Mouse (Mus musculus): ENCODE measurements around the gene Slc2a6. TPM values are rescaled to one million over a fixed set of nuclear protein-coding genes. Genes with fewer than 3 reads are reported as not detected.
A peak's percentile ranks its signal among the peaks of the same experiment; 100 is the strongest.

Slc2a6 gene
- polyA plus RNA-seq, 1 experiment from 2014 or later: 0.84 TPM

- no peaks in the 10 kb centered on the region for H3K36me3 ChIP-seq (replicated peaks; ENCODE audit: control insufficient read depth, insufficient read depth, low read depth, low read length)
- H3K27me3 ChIP-seq (ENCODE audit: control insufficient read depth, insufficient read depth, low read length): no peaks in the 10 kb centered on the region
- H3K4me3 ChIP-seq (ENCODE audit: low read depth, low read length): peak overlapping the region; percentile 7; the same call in 1 of the 2 replicates
- H3K9me3 ChIP-seq (replicated peaks; ENCODE audit: control insufficient read depth, low read length): no peaks in the 10 kb centered on the region
- DNase-seq (ENCODE audit: low spot score) (no peak), ATAC-seq (replicated peaks; ENCODE audit: insufficient number of reproducible peaks, low FRiP score, low TSS enrichment, low read depth) (no peak)
- no peaks in the 10 kb centered on the region for H3K4me1 ChIP-seq (ENCODE audit: control insufficient read depth, insufficient read depth, low read length)
- no peak overlapping the region for H3K27ac ChIP-seq (replicated peaks; ENCODE audit: low read depth, low read length)
- no peak overlapping the region for H3K9ac ChIP-seq (replicated peaks; ENCODE audit: low read length)
- peak overlapping the region; percentile 35 for H3K4me2 ChIP-seq (ENCODE audit: low read depth, low read length)
- 73% methylated on average over 4 of the region's 4 CpGs for WGBS
Observed at GRCm38 (mm10) chr2:27028437-27029015, 728 bp upstream of the Slc2a6 start.

GRCm38 (mm10) chr2:27026857-27027617 is 761 bp downstream of the Slc2a6 start:
- peak overlapping the region; percentile 19; the same call in 1 of the 2 replicates for H3K4me2 ChIP-seq (ENCODE audit: low read depth, low read length)
- 79% methylated on average over 10 of the region's 10 CpGs for WGBS
- no peaks in the 10 kb centered on the region for H3K9me3 ChIP-seq (replicated peaks; ENCODE audit: control insufficient read depth, low read length)
- no peaks in the 10 kb centered on the region for H3K36me3 ChIP-seq (replicated peaks; ENCODE audit: control insufficient read depth, insufficient read depth, low read depth, low read length)
- H3K4me3 ChIP-seq (ENCODE audit: low read depth, low read length): no peak overlapping the region
- DNase-seq (ENCODE audit: low spot score): no peak
- H3K9ac ChIP-seq (replicated peaks; ENCODE audit: low read length): no peak overlapping the region
- no peak overlapping the region for H3K27ac ChIP-seq (replicated peaks; ENCODE audit: low read depth, low read length)
- no peak for ATAC-seq (replicated peaks; ENCODE audit: insufficient number of reproducible peaks, low FRiP score, low TSS enrichment, low read depth)
- no peaks in the 10 kb centered on the region for H3K27me3 ChIP-seq (ENCODE audit: control insufficient read depth, insufficient read depth, low read length)
- no peaks in the 10 kb centered on the region for H3K4me1 ChIP-seq (ENCODE audit: control insufficient read depth, insufficient read depth, low read length)

- no peak overlapping the region for H3K4me2 ChIP-seq (ENCODE audit: low read depth, low read length)
- DNase-seq (ENCODE audit: low spot score) (no peak), ATAC-seq (replicated peaks; ENCODE audit: insufficient number of reproducible peaks, low FRiP score, low TSS enrichment, low read depth) (no peak)
- H3K9ac ChIP-seq (replicated peaks; ENCODE audit: low read length): no peak overlapping the region
- H3K36me3 ChIP-seq (replicated peaks; ENCODE audit: control insufficient read depth, insufficient read depth, low read depth, low read length): no peaks in the 10 kb centered on the region
- no peak overlapping the region for H3K27ac ChIP-seq (replicated peaks; ENCODE audit: low read depth, low read length)
- 82% methylated on average over 3 of the region's 3 CpGs for WGBS
- H3K27me3 ChIP-seq (ENCODE audit: control insufficient read depth, insufficient read depth, low read length): no peaks in the 10 kb centered on the region
- no peaks in the 10 kb centered on the region for H3K9me3 ChIP-seq (replicated peaks; ENCODE audit: control insufficient read depth, low read length)
- no peak overlapping the region for H3K4me3 ChIP-seq (ENCODE audit: low read depth, low read length)
- no peaks in the 10 kb centered on the region for H3K4me1 ChIP-seq (ENCODE audit: control insufficient read depth, insufficient read depth, low read length)
Observed at GRCm38 (mm10) chr2:27026332-27026731, 1.5 kb downstream of the Slc2a6 start.

GRCm38 (mm10) chr2:27025545-27025944 is 2.3 kb downstream of the Slc2a6 start:
- Histone ChIP-seq H3K27ac (replicated peaks; ENCODE audit: low read depth, low read length) (no peak overlapping the region), H3K4me3 (ENCODE audit: low read depth, low read length) (no peak overlapping the region), H3K4me1 (ENCODE audit: control insufficient read depth, insufficient read depth, low read length) (no peaks in the 10 kb centered on the region), H3K9me3 (replicated peaks; ENCODE audit: control insufficient read depth, low read length) (no peaks in the 10 kb centered on the region), H3K4me2 (ENCODE audit: low read depth, low read length) (no peak overlapping the region), H3K9ac (replicated peaks; ENCODE audit: low read length) (no peak overlapping the region), H3K27me3 (ENCODE audit: control insufficient read depth, insufficient read depth, low read length) (no peaks in the 10 kb centered on the region), H3K36me3 (replicated peaks; ENCODE audit: control insufficient read depth, insufficient read depth, low read depth, low read length) (no peaks in the 10 kb centered on the region)
- ATAC-seq (replicated peaks; ENCODE audit: insufficient number of reproducible peaks, low FRiP score, low TSS enrichment, low read depth) (no peak), DNase-seq (ENCODE audit: low spot score) (no peak)
- WGBS: 84% methylated on average over 3 of the region's 3 CpGs

- Histone ChIP-seq H3K9ac (replicated peaks; ENCODE audit: low read length) (no peak overlapping the region), H3K27ac (replicated peaks; ENCODE audit: low read depth, low read length) (no peak overlapping the region), H3K36me3 (replicated peaks; ENCODE audit: control insufficient read depth, insufficient read depth, low read depth, low read length) (no peaks in the 10 kb centered on the region; the same call in 1 of the 2 replicates), H3K4me1 (ENCODE audit: control insufficient read depth, insufficient read depth, low read length) (no peaks in the 10 kb centered on the region), H3K4me3 (ENCODE audit: low read depth, low read length) (no peak overlapping the region), H3K27me3 (ENCODE audit: control insufficient read depth, insufficient read depth, low read length) (no peaks in the 10 kb centered on the region), H3K9me3 (replicated peaks; ENCODE audit: control insufficient read depth, low read length) (no peaks in the 10 kb centered on the region), H3K4me2 (ENCODE audit: low read depth, low read length) (no peak overlapping the region)
- ATAC-seq (replicated peaks; ENCODE audit: insufficient number of reproducible peaks, low FRiP score, low TSS enrichment, low read depth): no peak
- no peak for DNase-seq (ENCODE audit: low spot score)
- 84% methylated on average over 14 of the region's 14 CpGs for WGBS
Observed at GRCm38 (mm10) chr2:27024136-27024535, 3.7 kb downstream of the Slc2a6 start.

GRCm38 (mm10) chr2:27022612-27023011 is 5.2 kb downstream of the Slc2a6 start:
- Histone ChIP-seq H3K4me3 (ENCODE audit: low read depth, low read length) (no peak overlapping the region), H3K27me3 (ENCODE audit: control insufficient read depth, insufficient read depth, low read length) (no peaks in the 10 kb centered on the region), H3K27ac (replicated peaks; ENCODE audit: low read depth, low read length) (no peak overlapping the region), H3K9me3 (replicated peaks; ENCODE audit: control insufficient read depth, low read length) (no peaks in the 10 kb centered on the region), H3K9ac (replicated peaks; ENCODE audit: low read length) (no peak overlapping the region), H3K36me3 (replicated peaks; ENCODE audit: control insufficient read depth, insufficient read depth, low read depth, low read length) (peaks cover 4% of the 10 kb centered on the region), H3K4me1 (ENCODE audit: control insufficient read depth, insufficient read depth, low read length) (no peaks in the 10 kb centered on the region), H3K4me2 (ENCODE audit: low read depth, low read length) (no peak overlapping the region)
- ATAC-seq (replicated peaks; ENCODE audit: insufficient number of reproducible peaks, low FRiP score, low TSS enrichment, low read depth): no peak
- 62% methylated on average over 6 of the region's 6 CpGs for WGBS
- DNase-seq (ENCODE audit: low spot score): no peak

GRCm38 (mm10) chr2:27021103-27021502 is 6.7 kb downstream of the Slc2a6 start:
- Histone ChIP-seq H3K27me3 (ENCODE audit: control insufficient read depth, insufficient read depth, low read length) (no peaks in the 10 kb centered on the region), H3K36me3 (replicated peaks; ENCODE audit: control insufficient read depth, insufficient read depth, low read depth, low read length) (peaks cover 5% of the 10 kb centered on the region), H3K9me3 (replicated peaks; ENCODE audit: control insufficient read depth, low read length) (no peaks in the 10 kb centered on the region), H3K27ac (replicated peaks; ENCODE audit: low read depth, low read length) (no peak overlapping the region), H3K4me2 (ENCODE audit: low read depth, low read length) (no peak overlapping the region), H3K4me3 (ENCODE audit: low read depth, low read length) (no peak overlapping the region), H3K4me1 (ENCODE audit: control insufficient read depth, insufficient read depth, low read length) (no peaks in the 10 kb centered on the region), H3K9ac (replicated peaks; ENCODE audit: low read length) (no peak overlapping the region)
- ATAC-seq (replicated peaks; ENCODE audit: insufficient number of reproducible peaks, low FRiP score, low TSS enrichment, low read depth) (no peak), DNase-seq (ENCODE audit: low spot score) (no peak)
- 68% methylated on average over 1 of the region's 1 CpGs for WGBS

- H3K4me3 ChIP-seq (ENCODE audit: low read depth, low read length): no peak overlapping the region
- no peak for DNase-seq (ENCODE audit: low spot score)
- no peaks in the 10 kb centered on the region for H3K27me3 ChIP-seq (ENCODE audit: control insufficient read depth, insufficient read depth, low read length)
- no peaks in the 10 kb centered on the region for H3K4me1 ChIP-seq (ENCODE audit: control insufficient read depth, insufficient read depth, low read length)
- H3K27ac ChIP-seq (replicated peaks; ENCODE audit: low read depth, low read length): no peak overlapping the region
- H3K36me3 ChIP-seq (replicated peaks; ENCODE audit: control insufficient read depth, insufficient read depth, low read depth, low read length): peaks cover 7% of the 10 kb centered on the region
- H3K9me3 ChIP-seq (replicated peaks; ENCODE audit: control insufficient read depth, low read length): no peaks in the 10 kb centered on the region
- no peak for ATAC-seq (replicated peaks; ENCODE audit: insufficient number of reproducible peaks, low FRiP score, low TSS enrichment, low read depth)
- no peak overlapping the region for H3K9ac ChIP-seq (replicated peaks; ENCODE audit: low read length)
- H3K4me2 ChIP-seq (ENCODE audit: low read depth, low read length): no peak overlapping the region
- 96% methylated on average over 2 of the region's 2 CpGs for WGBS
Observed at GRCm38 (mm10) chr2:27019530-27019929, 8.3 kb downstream of the Slc2a6 start.

Data from embryonic facial prominence, embryonic 11.5 days (tissue).